Mouse (Mus musculus) stomach, postnatal 0 days (tissue): ENCODE measurements around the gene Sesn1.

Source experiments
- CTCF ChIP-seq: IDR thresholded peaks from 2 replicates; pipeline ENCODE4 v1.5.1; 2016; ENCODE audit warnings: antibody characterized with exemption, low read depth, mild to moderate bottlenecking, moderate library complexity
- EP300 ChIP-seq: optimal IDR thresholded peaks from 2 replicates; pipeline ENCODE3; 2016; ENCODE audit warnings: antibody characterized with exemption

GRCm38 (mm10) chr10:41866838-41867154 is 57.1 kb downstream of the Sesn1 start:
- TF ChIP-seq CTCF = no peak
- TF ChIP-seq EP300 = no peak
